Mouse (Mus musculus) left cerebral cortex, adult 8-10 months (tissue): Measurements from ENCODE around the gene Zfp612. TPM values are rescaled to one million over a fixed set of nuclear protein-coding genes. Genes with fewer than 3 reads are reported as not detected.

Experiments used
- DNase-seq, 2 experiments: peaks; one replicate each; pipeline ENCODE4 v3.0.0; 2022; ENCODE audit warnings: low spot score in 2 of 2
- total RNA-seq, 4 experiments: library from RNA; stranded (reverse); gene quantifications; 2 replicates each; pipeline ENCODE4 v1.2.4; 2022

Gene Zfp612
- total RNA-seq, 4 experiments from 2014 or later: 35.2 to 38.4 (median 36.3) TPM

DNA sequence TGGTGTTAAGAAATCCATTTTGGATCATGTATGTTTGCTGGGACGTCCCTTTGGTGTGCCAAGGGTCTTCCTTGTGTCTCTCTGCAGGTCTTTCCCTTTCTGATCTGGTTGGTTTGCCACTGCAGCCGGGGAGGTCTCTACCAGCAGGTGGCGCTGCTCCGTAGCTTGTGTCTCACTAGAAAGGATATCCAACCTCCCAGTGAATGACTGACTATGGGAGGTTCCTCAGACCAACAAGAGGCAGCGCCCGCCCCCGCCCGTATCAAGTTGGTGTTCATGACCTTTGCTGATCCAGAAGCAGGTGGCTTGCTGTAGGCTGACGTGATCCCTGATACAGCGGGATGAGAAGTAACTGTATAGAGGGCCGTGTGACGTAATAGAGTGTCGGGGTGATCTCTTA, 51.0 kb downstream of the Zfp612 start:
- peak; percentile 48 to 68 for DNase-seq

DNA sequence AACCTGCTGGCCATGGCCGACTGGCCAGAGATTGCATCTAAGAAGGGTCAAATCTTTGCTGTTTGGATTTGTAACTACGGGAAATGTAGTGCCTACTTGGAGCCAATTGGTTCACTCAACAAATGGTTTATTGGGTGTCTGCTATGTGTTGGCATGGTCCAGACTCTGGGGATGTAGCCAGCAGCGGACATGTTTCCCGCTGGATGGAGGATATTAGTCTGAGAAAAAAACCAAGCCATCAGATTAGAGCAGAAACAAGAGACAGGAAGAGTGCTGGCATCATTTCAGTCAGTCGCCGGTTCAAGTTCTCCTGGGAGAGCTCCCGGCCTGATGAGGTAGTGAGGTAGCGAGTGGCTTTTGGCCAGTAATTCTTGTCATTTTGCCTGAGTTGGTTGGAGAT, 54.7 kb downstream of the Zfp612 start:
- no peak for DNase-seq

DNA sequence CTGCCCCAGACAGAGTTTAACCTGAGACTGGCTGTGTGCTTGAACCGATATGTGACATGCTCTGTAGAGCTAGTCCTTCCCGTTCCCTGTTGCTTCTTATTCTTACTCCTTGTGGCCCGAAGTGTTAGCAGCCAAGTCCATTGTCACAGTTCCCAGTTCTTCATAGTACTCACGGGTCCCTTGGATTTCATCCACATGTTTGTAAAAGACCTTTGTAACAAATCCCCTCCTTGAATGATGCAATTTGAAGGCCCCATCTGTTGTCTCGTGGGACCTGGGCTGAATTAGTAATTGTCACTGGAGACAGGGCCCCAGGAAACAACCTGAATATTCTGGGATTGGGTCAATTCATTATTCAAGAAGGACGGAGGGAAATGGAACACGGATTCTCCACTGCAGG, 56.0 kb downstream of the Zfp612 start:
- DNase-seq: no peak

DNA sequence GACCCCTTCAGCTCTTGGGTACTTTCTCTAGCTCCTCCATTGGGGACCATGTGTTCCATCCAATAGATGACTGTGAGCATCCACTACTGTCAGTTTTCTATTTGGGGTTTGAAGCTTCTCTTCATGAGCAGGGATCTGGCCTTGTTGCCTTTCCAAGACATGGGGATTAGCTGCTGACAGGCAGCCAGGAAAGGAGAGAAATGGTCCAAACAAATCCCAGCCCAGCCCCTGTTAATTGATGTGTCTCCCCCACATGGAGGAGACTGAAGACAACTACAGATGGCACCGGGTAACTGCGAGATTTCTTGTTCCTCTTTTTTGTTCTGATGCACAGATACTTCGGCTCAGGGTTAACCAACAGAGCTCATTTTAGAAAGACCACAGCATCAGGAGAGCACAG, 60.6 kb downstream of the Zfp612 start:
- no peak for DNase-seq

DNA sequence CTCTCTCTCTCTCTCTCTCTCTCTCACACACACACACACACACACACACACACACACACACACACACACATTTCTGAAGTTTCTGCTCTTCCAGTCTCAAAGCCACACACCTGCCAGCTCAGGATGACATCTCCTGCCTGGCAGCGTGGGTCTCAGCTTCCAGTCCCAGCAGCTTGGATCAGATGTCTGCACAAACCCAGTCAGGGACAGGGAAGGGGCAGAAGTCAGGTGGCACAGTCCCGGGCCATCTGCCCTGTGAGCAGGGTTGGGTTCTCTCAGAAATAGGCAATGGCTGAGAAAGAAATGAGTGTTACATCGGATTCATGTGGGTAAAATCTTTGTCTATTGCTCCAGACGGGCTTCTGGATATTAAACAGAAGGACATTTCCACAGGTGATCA, 61.2 kb downstream of the Zfp612 start:
- DNase-seq: no peak

Other genes with a start within 250 kb of the Zfp612 start
- gene Phlpp2, start 211.2 kb upstream of the Zfp612 start, total RNA-seq: 10 to 100 TPM; 32.5 to 35.5 (median 33.5) TPM
- gene Marveld3, start 117.5 kb upstream of the Zfp612 start, total RNA-seq: under 1 TPM; 0.49 to 0.78 (median 0.68) TPM
- not detected for gene Tat, start 89.3 kb upstream of the Zfp612 start, total RNA-seq
- under 1 TPM in 1 of 4 experiments, not detected in 3; 0.25 TPM for gene Chst4, start 40.0 kb upstream of the Zfp612 start, total RNA-seq
- gene Gm21964, start 21.5 kb downstream of the Zfp612 start, total RNA-seq: not detected
- gene Gm17720, start 23.0 kb downstream of the Zfp612 start, total RNA-seq: not detected
- 10 to 100 TPM; 21.7 to 31.6 (median 27.2) TPM for gene Calb2, start 88.5 kb downstream of the Zfp612 start, total RNA-seq
- 1 to 10 TPM; 4.7 to 7.3 (median 5.8) TPM for gene Cmtr2, start 135.9 kb downstream of the Zfp612 start, total RNA-seq
- under 1 TPM; 0.54 to 0.80 (median 0.70) TPM for gene Hydin, start 187.2 kb downstream of the Zfp612 start, total RNA-seq